Mouse (Mus musculus) T-cell, adult 2 months (primary cell): Measurements from ENCODE around the gene Ttl.
A peak's percentile ranks its signal among the peaks of the same experiment; 100 is the strongest.

Experiments
- DNase-seq: peaks from one replicate; pipeline ENCODE4 v3.0.0; 2022; ENCODE audit warnings: low spot score

Ttl gene

GRCm38 (mm10) chr2:129065437-129066282, at the start of gene Ttl:
Gene Ttl, plus strand, starts transcription at chr2:129065942.
- peak; percentile 72 for DNase-seq

DNA sequence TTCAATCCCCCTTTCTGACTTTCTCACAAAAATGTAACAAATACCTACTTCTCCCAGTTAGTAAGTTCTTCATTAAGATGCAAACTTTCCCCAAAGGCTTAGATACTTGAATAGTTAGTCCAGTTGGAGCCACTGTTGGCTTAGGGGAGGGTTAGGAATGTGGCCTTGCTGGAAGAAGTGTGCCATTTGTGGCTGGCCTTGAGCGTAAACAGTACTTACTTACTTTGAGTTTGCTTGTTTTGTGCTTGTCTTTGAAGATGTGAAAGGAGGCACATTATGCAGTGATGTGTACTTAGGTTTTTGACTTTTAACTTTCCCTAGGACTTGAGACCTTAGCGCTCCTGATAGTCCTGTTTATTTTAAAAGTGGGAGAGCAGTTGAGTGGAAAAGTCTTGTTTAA, 45.6 kb upstream of the Ttl start:
- no peak for DNase-seq

DNA sequence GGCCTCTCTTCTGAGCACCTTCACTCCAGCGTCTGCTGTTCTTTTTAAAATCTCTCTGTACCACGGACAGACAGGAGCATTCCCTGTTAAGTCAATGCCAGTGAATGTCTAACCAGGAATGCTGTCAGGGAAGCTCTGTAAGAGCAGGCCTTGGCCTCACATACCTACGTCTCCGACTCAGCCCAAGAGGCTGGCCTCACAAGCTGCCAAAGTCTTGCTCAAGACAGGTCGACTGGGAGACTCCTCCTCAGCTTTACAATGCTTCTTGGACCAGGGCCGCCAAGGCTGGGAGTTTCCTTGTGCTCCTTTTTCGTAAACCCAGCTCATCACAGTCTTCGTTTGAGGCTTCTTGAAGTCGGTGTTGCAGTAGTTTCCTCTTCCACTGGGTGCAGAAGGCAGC, 40.9 kb upstream of the Ttl start:
- DNase-seq: no peak

- no peak for DNase-seq
These were observed 30.4 kb upstream of the Ttl start for GRCm38 (mm10) chr2:129035381-129035780.

DNA sequence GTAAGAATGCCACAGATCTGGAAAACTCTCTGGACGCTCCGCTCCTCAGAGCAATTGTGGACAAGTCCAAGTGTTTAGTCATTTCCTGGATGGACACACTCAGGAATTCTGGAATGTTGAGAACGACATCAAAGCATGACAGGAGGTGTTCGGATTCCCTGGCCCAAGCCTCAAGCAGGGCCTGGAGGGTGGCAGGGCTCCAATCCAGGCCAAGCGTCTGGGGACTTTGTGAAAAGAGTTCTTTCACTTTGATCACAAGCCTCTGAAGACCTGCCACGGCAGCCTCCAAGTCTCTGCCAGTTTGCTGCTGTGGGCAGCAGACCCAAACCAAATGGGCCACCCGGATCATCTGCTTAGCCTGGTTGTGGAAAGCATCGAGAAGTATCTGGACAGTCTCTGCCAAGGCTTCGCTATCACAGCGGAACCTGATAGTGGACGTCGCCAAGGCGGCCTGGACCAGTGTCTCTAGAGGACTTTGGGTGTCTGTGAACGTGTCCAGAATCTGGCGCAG, 27.3 kb upstream of the Ttl start:
- no peak for DNase-seq

- no peak for DNase-seq
These were observed 26.7 kb upstream of the Ttl start for GRCm38 (mm10) chr2:129038937-129039631.

DNA sequence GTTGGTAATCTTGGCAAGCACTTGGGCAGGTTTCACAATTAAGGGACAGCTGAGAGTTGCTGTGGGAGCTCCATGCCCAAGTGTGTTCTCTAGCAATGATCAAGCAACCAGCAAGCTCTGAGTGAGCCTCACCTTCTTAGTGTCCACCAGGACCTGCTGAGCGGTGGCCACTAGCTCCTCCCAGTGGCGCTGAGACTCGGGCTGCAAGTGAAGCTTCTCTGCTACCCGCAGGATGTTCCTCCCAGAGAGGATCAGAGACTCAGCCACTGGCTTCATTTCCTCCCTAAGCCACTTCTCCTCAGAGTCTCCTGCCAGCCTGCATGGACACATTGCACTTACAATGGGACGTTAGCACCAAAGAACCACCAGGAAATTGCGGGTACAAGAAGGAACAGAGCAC, 25.2 kb upstream of the Ttl start:
- DNase-seq: no peak

- DNase-seq: no peak
These were observed 19.4 kb upstream of the Ttl start for GRCm38 (mm10) chr2:129046172-129046845.

DNA sequence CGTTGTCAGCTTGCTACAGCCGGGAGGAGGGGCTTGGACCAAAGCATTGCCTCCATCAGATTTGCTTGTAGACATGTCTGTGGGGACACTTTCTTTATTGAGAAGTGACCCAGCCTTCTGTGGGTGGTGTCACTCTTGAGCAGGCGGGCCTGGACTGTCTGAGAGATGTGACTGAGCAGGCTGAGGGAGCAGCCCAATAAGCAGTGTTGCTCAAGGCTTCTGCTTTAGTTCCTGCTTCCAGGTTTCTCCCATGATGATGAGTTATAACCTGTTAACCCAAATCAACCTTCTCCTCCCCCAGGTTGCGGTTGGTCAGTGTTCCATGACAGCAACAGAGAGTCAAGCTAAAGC, 18.9 kb upstream of the Ttl start:
- no peak for DNase-seq

- DNase-seq: no peak
These were observed 17.9 kb upstream of the Ttl start, which contains the start of gene Vinac1 for GRCm38 (mm10) chr2:129047811-129048210. Gene Vinac1, minus strand, starts transcription at chr2:129048172.

- no peak for DNase-seq
These were observed 13.2 kb upstream of the Ttl start for GRCm38 (mm10) chr2:129052451-129052983.

DNA sequence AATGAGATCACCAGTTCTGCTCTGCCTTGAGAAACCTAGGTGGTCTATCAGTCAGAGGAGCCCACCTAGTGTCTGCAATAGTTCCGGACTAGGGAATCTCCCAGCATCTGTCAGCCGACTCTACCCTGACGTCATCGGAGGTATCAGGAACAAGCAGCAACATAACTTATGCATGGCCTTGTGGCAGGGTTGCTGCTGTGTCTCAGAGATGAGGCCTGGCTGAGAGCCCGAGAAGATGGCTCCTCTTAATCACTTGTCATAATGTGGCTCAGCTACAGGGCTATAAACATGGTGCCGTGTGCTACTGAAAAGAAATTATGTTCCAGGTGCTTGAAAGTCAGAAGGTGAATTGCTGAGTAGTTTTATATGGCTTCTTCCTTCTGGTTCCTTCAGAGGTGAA, 10.0 kb upstream of the Ttl start:
- DNase-seq: no peak

DNA sequence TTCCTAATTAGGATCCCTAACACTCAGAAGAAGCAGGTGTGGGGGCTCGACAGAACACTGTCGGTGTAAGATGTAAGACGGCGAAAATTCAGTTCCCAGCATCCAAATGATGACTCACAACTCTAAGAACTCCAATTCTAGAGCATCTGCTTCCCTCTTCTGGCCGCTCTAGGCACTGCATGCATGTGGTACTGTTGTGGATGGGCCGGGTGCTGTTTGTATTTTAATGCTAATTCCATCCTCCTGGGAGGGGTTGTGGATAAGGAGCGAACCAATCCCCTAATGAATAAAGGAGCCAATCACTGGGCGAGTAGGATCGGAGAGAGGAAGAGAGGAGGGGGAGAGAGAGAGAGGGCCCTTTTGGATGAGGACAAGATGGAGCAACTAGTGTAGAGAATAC, 9.1 kb upstream of the Ttl start:
- DNase-seq: peak; percentile 23

DNA sequence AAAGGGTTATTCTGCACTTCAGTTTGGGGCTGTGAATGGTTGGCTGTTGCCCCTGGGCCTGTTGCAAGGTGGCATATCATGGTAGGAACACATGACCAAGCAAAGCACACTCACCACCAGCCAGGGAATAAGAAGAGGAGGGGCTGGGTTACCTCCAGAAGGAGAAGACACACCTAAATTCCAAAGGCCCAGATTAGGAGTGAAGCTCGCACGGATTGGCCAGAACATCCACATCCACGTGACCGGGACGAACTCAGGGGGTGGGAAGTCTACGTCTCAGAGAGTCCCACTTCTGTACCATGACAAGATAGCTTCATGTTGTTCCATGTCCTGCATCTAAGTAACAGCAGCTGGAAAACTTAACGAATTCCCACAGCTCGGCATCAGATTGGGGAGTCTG, 8.5 kb upstream of the Ttl start:
- DNase-seq: no peak

DNA sequence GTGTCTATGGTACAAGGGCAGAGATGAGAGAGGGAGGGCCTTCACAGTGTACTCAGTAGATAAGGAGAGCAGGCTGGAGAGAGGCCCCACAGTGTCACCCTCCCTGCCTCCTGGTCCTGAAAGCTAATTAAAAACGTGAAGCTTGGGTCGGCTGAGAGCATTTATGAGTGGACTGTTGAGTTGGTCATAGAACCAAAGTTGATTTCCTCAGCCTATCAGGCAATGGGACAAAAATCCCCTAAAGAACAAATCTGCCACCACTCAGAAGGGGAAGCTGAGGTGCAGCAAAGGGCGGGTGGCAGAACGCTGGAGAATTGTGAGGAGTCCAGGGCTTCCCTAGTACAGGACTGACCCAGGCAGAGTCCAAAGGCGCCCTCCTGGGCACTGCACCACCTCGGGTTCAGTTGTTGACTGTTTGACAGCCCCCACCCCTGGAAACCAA, 7.8 kb upstream of the Ttl start:
- DNase-seq: no peak

DNA sequence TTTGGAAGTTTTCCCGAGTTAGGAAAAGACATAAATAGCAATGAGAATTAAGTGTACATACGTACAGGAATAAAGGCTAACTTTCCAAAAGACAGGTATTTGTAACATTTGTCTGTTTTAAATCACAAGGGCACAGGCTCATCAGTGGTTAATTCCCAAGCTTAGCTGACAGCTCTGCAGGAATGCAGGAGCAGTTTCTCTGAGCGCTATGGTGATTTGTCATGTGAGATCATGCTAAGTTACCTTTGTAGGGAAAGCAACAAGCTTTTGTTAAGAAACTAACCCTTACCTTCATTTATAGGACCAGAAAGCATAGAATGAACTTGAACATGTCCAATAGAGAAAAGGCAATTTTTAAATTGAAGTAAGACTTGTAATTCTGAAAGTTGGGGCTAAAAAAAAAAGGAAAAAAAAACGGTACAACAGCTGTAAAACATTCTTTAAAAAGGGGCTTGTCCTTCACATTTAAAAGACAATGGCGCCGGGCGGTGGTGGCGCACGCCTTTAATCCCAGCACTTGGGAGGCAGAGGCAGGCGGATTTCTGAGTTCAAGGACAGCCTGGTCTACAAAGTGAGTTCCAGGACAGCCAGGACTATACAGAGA, 4.2 kb upstream of the Ttl start:
- no peak for DNase-seq

DNA sequence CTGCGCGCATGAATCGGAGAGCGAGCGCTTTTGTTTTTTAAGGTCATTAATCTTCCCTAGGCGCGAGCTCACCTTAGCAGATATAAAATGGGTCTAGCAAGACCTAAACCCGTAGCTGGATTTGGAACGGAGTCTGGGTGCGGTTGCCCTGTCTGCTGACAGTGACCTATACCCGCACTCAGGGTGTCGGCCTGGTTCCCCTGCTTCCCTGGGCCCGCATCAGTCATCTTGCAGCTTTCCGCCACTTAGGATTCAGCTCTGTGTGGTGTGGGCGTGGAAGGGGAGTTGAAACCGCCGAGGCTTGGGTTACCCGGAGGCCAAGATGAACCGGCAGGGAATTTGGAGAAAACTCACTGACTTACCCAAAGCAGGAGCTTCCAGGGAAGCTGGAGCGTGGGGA, 584 bp downstream of the Ttl start:
- DNase-seq: peak; percentile 47

DNA sequence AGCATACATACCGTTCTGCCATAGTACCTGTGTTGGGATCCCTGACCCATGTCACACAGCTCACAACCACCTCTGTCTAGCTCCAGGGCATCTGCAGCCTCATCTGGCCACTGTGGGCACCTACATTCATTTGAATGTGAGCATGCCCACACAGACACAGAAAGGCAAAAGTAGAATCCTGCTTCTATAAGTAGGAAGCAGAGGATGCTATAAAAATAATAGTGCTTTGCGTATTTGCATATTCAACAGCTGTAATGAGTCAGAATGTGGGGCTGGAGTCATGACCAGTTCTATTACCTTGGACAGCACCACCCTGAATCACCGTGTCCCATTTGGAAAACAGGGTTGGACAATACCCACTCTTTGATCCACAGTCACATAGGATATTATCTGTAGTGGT, 4.6 kb downstream of the Ttl start:
- no peak for DNase-seq

DNA sequence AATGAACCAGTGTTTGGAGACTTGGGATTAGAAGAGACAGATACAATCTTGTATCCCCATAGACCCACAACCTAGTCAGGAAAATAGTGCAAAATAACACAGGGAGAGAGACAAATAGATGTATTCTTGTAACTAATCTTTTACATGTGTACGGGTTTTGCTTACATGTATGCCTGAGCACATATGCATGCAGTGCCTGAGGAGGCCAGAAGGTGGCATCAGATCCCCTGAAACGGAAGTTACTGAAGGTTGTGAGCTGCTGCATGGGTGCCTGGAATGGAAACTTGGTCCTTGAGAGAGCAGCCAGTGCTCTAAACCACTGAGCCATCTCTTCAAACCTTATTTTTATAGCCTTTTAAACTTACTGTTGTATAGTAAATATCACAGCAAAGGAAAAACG, 12.6 kb downstream of the Ttl start:
- peak; percentile 27 for DNase-seq

- no peak for DNase-seq
These were observed 13.5 kb downstream of the Ttl start for GRCm38 (mm10) chr2:129079194-129079593.

- no peak for DNase-seq
These were observed 15.4 kb downstream of the Ttl start for GRCm38 (mm10) chr2:129081097-129081496.

GRCm38 (mm10) chr2:129083514-129083913, 17.8 kb downstream of the Ttl start:
- DNase-seq: no peak
